Mouse (Mus musculus) neural tube, embryonic 15.5 days (tissue): ENCODE measurements around the gene 9230102O04Rik. TPM values are rescaled to one million over a fixed set of nuclear protein-coding genes. Genes with fewer than 3 reads are reported as not detected.

ENCODE experiments used
- ATAC-seq: fragments of 200-750 bp; cut with Nextera tagmentation; 2 replicates; pipeline ENCODE4 v1.8.0; 2017; ENCODE audit warnings: mild to moderate bottlenecking, moderate TSS enrichment, moderate library complexity; ENCODE audit not compliant: low FRiP score
- H3K27ac ChIP-seq: fragments of 300-500 bp; sonication (generic); replicated peaks from 2 replicates; pipeline ENCODE4 v1.5.1; 2015; ENCODE audit warnings: mild to moderate bottlenecking, inconsistent platforms
- H3K27me3 ChIP-seq: fragments of 300-500 bp; sonication (generic); replicated peaks from 2 replicates; pipeline ENCODE4 v1.6.1; 2015; ENCODE audit warnings: inconsistent platforms
- H3K36me3 ChIP-seq: fragments of 300-500 bp; sonication (generic); 2 replicates; pipeline ENCODE4 v1.6.1; 2015; ENCODE audit warnings: inconsistent platforms
- H3K4me1 ChIP-seq: fragments of 300-500 bp; sonication (generic); 2 replicates; pipeline ENCODE4 v1.6.1; 2015; ENCODE audit warnings: inconsistent platforms
- H3K4me2 ChIP-seq: fragments of 300-500 bp; sonication (generic); 2 replicates; pipeline ENCODE4 v1.6.1; 2015; ENCODE audit warnings: inconsistent platforms, mild to moderate bottlenecking, moderate library complexity
- H3K4me3 ChIP-seq: fragments of 300-500 bp; sonication (generic); replicated peaks from 2 replicates; pipeline ENCODE4 v1.5.1; 2015; ENCODE audit warnings: mild to moderate bottlenecking, inconsistent platforms
- H3K9ac ChIP-seq: fragments of 300-500 bp; sonication (generic); replicated peaks from 2 replicates; pipeline ENCODE4 v1.6.1; 2015; ENCODE audit warnings: mild to moderate bottlenecking, inconsistent platforms
- H3K9me3 ChIP-seq: fragments of 300-500 bp; sonication (generic); replicated peaks from 2 replicates; pipeline ENCODE4 v1.6.1; 2016; ENCODE audit warnings: inconsistent platforms
- WGBS: fragments of 180-500 bp; shearing (Covaris S2); methylation state at CpG from one replicate; pipeline ENCODE4 v1.1.7; 2015; ENCODE audit warnings: mixed read lengths; 5-methylcytosine and 5-hydroxymethylcytosine counted together
- polyA plus RNA-seq: library from polyadenylated mRNA; unstranded; fragments of >200 nt; fragmentation: Nextera tagmentation; extraction: Ambion mirVana; gene quantifications from 2 replicates; pipeline ENCODE4 v1.2.1, GENCODE M21; 2015

Gene 9230102O04Rik
- polyA plus RNA-seq, 1 experiment from 2014 or later, result 0.49 TPM

- H3K4me2 ChIP-seq, result no peak overlapping the region
- no peak overlapping the region for H3K4me3 ChIP-seq
- no peaks in the 10 kb centered on the region for H3K9me3 ChIP-seq
- 44% methylated on average over 3 of the region's 4 CpGs for WGBS
- H3K27me3 ChIP-seq, result no peaks in the 10 kb centered on the region
- H3K36me3 ChIP-seq, result no peaks in the 10 kb centered on the region
- no peak for ATAC-seq
- H3K27ac ChIP-seq, result no peak overlapping the region
- H3K9ac ChIP-seq, result no peak overlapping the region
- H3K4me1 ChIP-seq, result peaks cover 8% of the 10 kb centered on the region
Observed at GRCm38 (mm10) chr2:9855861-9856260, 33.5 kb downstream of the 9230102O04Rik start.

GRCm38 (mm10) chr2:9852851-9853576 lies 36.3 kb downstream of the 9230102O04Rik start:
- ATAC-seq, result peak; percentile 53; the same call in 1 of the 2 replicates
- 9% methylated on average over 13 of the region's 13 CpGs for WGBS
- no peaks in the 10 kb centered on the region for H3K9me3 ChIP-seq
- H3K27ac ChIP-seq, result no peak overlapping the region
- H3K4me3 ChIP-seq, result no peak overlapping the region
- peaks cover 8% of the 10 kb centered on the region for H3K4me1 ChIP-seq
- H3K4me2 ChIP-seq, result peak overlapping the region; percentile 32
- no peaks in the 10 kb centered on the region for H3K27me3 ChIP-seq
- H3K9ac ChIP-seq, result no peak overlapping the region
- no peaks in the 10 kb centered on the region for H3K36me3 ChIP-seq

- WGBS, result 37% methylated on average over 7 of the region's 7 CpGs
- no peaks in the 10 kb centered on the region for H3K4me1 ChIP-seq
- H3K4me3 ChIP-seq, result no peak overlapping the region
- no peak overlapping the region for H3K27ac ChIP-seq
- H3K9ac ChIP-seq, result no peak overlapping the region
- peak; percentile 55; the same call in 1 of the 2 replicates for ATAC-seq
- H3K9me3 ChIP-seq, result no peaks in the 10 kb centered on the region
- no peak overlapping the region for H3K4me2 ChIP-seq
- no peaks in the 10 kb centered on the region for H3K27me3 ChIP-seq
- no peaks in the 10 kb centered on the region for H3K36me3 ChIP-seq
Observed at GRCm38 (mm10) chr2:9835195-9835594, 54.1 kb downstream of the 9230102O04Rik start.

GRCm38 (mm10) chr2:9833712-9834111 lies 55.6 kb downstream of the 9230102O04Rik start:
- H3K4me1 ChIP-seq, result no peaks in the 10 kb centered on the region
- no peaks in the 10 kb centered on the region for H3K9me3 ChIP-seq
- H3K4me2 ChIP-seq, result no peak overlapping the region
- H3K36me3 ChIP-seq, result no peaks in the 10 kb centered on the region
- no peak overlapping the region for H3K4me3 ChIP-seq
- no peaks in the 10 kb centered on the region for H3K27me3 ChIP-seq
- no peak overlapping the region for H3K9ac ChIP-seq
- ATAC-seq, result no peak
- H3K27ac ChIP-seq, result no peak overlapping the region
- WGBS, result 87% methylated on average over 7 of the region's 7 CpGs

Other genes starting within 250 kb of the 9230102O04Rik start
- gene 4930412O13Rik, start 8.3 kb downstream of the 9230102O04Rik start, polyA plus RNA-seq, result 0.23 TPM in 1 of 2 replicates, not detected in the other
- 15.6 and 16.0 TPM in 2 replicates for gene Gata3, start 494 bp upstream of the 9230102O04Rik start, polyA plus RNA-seq
- 12.0 and 13.1 TPM in 2 replicates for gene Taf3, start 159.1 kb upstream of the 9230102O04Rik start, polyA plus RNA-seq
- gene Atp5c1, start 191.0 kb upstream of the 9230102O04Rik start, polyA plus RNA-seq, result 622 and 639 TPM in 2 replicates
- 26.9 and 30.7 TPM in 2 replicates for gene Kin, start 191.1 kb upstream of the 9230102O04Rik start, polyA plus RNA-seq
- 1.2 and 2.6 TPM in 2 replicates for gene Itih2, start 241.9 kb upstream of the 9230102O04Rik start, polyA plus RNA-seq